Mouse (Mus musculus): ENCODE results near the gene Capn2.

DNA sequence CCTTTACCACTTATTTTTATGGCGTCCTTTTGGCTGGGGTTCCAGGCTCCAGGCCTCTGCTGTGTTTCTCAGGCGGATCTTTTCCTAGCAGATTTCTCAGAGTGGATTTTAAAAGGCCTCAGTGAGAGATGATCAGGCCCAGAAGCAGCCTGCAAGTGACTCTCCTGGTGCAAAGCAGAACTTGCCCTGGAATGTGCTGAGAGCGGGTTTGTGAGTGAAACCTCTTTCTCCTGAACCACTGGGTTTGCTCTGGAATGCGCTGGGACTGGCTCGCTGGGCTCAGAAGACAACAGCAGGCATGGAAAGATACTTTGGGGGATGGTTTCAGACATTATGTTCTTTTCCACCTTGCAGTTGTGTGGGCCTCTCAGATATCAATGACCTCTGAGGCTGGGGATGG lies 24.7 kb upstream of the Capn2 start:
- TF ChIP-seq CTCF (IDR thresholded peaks at IDR 0.05): no peak
- TF ChIP-seq EP300 (IDR thresholded peaks at IDR 0.05): no peak
